Mouse (Mus musculus) spleen, embryonic (tissue): Measurements from ENCODE around the gene Ccnh.
"Not testable (repeated sequence)": the region's sequence is repeated elsewhere in the genome, so short reads cannot be mapped to it uniquely, and the experiment has no call there.

ENCODE experiments used
- CTCF ChIA-PET: fragments of 350-600 bp; sonication (Branson Sonifier 250); formaldehyde crosslinking; loops from one replicate; lab custom pipeline; 2022; lab: Charles Lee

The Ccnh gene

DNA sequence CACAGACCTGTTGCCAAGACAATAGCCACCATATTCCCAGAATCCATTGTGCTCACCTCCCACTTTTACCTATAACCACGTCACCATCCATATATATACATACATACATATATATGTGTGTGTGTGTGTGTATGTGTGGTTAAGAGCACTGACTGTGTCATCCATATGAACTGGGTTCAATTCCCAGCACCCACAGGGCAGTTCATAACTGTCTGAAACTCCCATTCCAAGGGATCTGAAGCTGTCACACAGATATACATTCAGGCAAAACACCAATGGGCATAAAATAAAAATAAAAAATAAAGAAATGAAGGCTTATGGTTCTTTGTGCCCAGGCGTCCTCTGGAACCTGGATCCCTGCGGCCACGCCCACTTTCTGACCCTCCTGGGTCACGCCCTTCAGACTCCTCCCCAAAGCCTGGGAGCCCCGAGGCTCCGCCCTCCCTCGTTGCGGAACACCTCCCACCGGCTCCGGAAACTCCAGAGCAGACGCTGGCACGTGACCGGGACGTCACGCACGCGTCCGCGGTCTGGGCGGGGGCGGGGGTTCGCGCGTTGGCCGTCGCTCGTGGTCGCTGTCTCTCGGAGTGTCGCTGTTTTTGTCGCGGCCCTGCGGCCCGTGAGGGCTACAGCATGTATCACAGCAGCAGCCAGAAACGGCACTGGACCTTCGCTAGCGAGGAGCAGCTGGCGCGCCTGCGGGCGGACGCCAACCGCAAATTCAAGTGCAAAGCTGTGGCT is at the start of gene Ccnh:
Gene Ccnh, plus strand, starts transcription at position 506 of the 741 bp plus-strand sequence.
- CTCF ChIA-PET, result no interaction called here

GRCm38 (mm10) chr13:85143361-85143760 is 45.8 kb upstream of the Ccnh start:
- CTCF ChIA-PET, result not testable (repeated sequence)

DNA sequence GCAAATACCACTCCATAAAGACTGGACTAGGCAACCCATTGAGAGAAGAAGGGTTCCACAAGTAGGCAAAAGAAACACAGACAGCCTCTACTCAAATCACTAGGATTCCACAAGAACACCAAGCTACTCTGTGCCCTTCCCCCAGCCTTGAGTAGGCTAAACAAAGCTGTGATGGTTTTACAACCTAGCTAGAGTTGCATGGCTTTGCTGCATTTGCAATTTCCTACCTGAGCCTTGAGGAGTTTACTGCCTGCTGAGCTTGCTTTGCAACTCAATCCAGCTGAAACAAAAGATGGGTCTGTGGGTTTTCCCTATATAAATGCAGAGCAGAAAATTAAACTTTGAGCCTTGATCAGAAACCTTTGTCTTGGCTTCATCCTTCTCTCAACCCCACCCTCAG is 42.7 kb upstream of the Ccnh start:
- CTCF ChIA-PET, result no interaction called here

GRCm38 (mm10) chr13:85154746-85155145 is 34.5 kb upstream of the Ccnh start:
- CTCF ChIA-PET, result no interaction called here

DNA sequence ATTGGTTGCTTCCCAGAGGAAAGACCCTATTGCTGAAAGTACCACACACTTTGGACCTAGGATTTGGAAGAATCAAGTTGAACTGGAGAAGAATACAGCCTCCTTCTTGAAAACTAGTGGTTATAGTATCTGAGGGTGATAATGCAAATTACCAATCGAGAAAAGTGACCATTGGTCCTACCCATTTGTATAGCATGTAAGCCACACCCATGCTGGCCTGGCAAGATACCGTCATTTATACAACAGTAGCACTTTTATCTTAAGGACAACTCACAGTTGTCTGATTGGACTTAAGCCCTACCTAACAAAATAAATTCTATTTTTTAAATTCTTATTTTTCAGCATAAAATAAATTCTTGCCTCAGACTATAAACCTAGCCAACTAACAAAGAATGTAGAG is 29.2 kb upstream of the Ccnh start:
- CTCF ChIA-PET, result no interaction called here

- CTCF ChIA-PET, result no interaction called here
These were observed 24.6 kb upstream of the Ccnh start for GRCm38 (mm10) chr13:85164512-85165124.

DNA sequence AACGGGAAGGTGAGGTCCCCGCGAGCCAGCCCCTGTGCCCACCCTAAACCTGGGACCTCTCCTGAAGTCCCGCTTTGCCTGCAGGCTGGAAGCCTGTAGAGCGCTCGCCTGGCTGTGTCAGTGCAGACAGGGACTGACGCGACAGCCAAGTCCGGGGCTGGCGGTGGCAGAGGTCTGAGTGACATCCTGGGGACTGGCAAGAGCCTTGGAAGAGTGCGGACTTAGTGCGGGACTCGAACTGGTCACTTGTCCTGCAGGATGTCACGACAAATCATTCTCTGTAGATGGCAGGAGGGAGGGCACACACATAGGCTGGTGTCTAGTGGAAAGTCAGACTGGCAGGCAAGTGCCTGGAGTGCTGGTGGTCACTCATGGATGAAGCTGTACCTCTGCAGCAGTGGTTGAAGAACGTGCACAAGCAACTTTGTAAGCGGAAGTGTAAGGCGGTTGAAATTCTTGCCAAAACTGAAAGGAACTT is 475 bp downstream of the Ccnh start:
- CTCF ChIA-PET, result no interaction called here

DNA sequence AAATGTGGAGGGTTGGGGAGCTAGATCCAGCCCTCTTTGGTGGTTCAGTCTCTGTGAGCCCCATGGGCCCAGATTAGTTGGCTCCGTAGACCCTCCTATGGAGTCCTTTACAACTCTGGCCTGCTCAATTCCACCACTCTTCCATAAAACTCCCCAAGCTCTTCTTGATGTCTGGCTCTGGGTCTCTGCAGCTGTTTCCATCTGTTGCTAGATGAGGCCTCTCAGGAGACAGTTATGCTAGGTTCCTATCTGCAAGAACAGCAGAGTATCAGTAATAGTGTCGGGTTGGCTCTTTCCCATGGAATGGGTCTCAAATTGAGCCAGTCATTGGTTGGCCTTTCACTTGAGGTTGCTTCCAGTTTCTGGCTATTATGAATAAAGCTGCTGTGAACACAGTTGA is 2.0 kb downstream of the Ccnh start:
- CTCF ChIA-PET, result no interaction called here

- CTCF ChIA-PET, result no interaction called here
These were observed 18.3 kb downstream of the Ccnh start for GRCm38 (mm10) chr13:85207493-85207892.

GRCm38 (mm10) chr13:85208656-85209055 is 19.4 kb downstream of the Ccnh start:
- CTCF ChIA-PET, result interaction anchor here (0.7 kb wide), 1 partner anchor 622 kb away, joined by 5 read pairs; no protein-coding TSS in a partner anchor

GRCm38 (mm10) chr13:85210353-85210752 is 21.1 kb downstream of the Ccnh start:
- CTCF ChIA-PET, result no interaction called here

- CTCF ChIA-PET, result no interaction called here
These were observed 29.4 kb downstream of the Ccnh start for GRCm38 (mm10) chr13:85218656-85219055.

DNA sequence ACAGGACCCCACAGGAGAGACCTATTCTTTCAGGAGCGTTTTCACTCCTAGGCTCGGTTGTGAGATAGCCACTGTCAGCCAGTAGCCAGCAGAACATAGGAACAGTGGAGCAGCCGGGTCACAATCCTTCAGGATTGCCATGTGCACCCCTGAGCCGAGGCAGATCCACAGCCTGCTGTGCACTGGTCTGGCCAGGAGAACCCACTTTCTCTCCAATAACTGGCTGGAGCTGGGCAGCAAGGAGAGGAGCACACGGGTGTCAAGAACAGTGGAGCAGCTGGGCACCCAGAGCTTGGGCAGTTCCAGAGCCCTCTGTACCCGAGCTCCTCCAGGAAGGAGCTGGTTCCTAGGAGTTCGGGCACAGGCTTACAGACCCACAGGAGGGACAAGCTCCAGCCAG is 49.6 kb downstream of the Ccnh start:
- CTCF ChIA-PET, result no interaction called here
